ENCODE assay signal across 8 mouse cellular contexts in the genomic region with DNA sequence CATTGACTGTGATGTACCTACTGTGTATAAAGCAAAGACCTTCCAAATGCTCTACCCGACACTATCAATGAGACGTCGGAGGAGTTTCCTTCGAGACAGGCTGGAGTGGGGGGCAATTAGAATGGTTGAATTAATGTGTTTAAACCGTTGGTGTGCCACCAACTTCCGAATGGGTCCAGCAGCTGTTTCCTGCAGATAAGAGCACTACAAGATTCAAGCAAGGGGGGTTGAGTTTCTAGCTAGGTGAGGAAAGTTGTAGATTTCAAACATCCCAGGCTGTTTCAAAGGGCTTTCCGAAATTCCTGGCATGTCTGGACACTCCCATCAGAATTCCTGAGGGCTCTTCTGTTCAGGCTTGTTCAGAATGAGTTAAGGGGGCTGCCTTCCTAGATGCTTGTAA. TPM values are rescaled to one million over a fixed set of nuclear protein-coding genes. Genes with fewer than 3 reads are reported as not detected.
DNase-seq lines count a peak whose midpoint lies in the region; ATAC-seq and TF ChIP-seq lines count a peak whose summit lies in the region.

No protein-coding gene starts in this region.

- H3K4me2 ChIP-seq in heart, postnatal 0 days (ENCODE audit: low read depth, low read length) = 0 out of 2 replicates have a peak overlapping the region, but pooled peaks have one; percentile 10
- peak overlapping the region; percentile 4; the same call in 1 of the 2 replicates for H3K4me2 ChIP-seq in lung, embryonic 16.5 days (ENCODE audit: low read depth, low read length)

- peak overlapping the region; percentile 83 for H3K27ac ChIP-seq in brown adipose tissue, adult 24 weeks (replicated peaks; ENCODE audit: low read depth, low read length)
- peak overlapping the region; percentile 66 for H3K27ac ChIP-seq in heart, postnatal 0 days (ENCODE audit: low read depth)
- peak overlapping the region; percentile 68 for H3K27ac ChIP-seq in lung, embryonic 16.5 days (ENCODE audit: low read length)

- ATAC-seq in heart, postnatal 0 days (ENCODE audit: insufficient read depth, low read depth) = peak; percentile 31
- peak; percentile 75 for ATAC-seq in lung, embryonic 16.5 days (ENCODE audit: low read depth)

- H3K9ac ChIP-seq in heart, postnatal 0 days (replicated peaks; ENCODE audit: low read depth, low read length) = no peak overlapping the region
- no peak overlapping the region for H3K9ac ChIP-seq in lung, embryonic 16.5 days (ENCODE audit: low read length)

- no peaks in the 10 kb centered on the region for H3K9me3 ChIP-seq in heart, postnatal 0 days (replicated peaks; ENCODE audit: control insufficient read depth, low read length)
- no peaks in the 10 kb centered on the region for H3K9me3 ChIP-seq in lung, embryonic 16.5 days (ENCODE audit: control insufficient read depth, low read length)

- peaks cover 40% of the 10 kb centered on the region for H3K36me3 ChIP-seq in heart, postnatal 0 days (replicated peaks; ENCODE audit: control insufficient read depth, insufficient read depth, low read length)
- no peaks in the 10 kb centered on the region for H3K36me3 ChIP-seq in lung, embryonic 16.5 days (ENCODE audit: control insufficient read depth, insufficient read depth, low read length)

- no peak for TF ChIP-seq CTCF in heart, postnatal 0 days (IDR thresholded peaks at IDR 0.05; ENCODE audit: low read depth)

- peaks cover 27% of the 10 kb centered on the region; the same call in 1 of the 2 replicates for H3K4me1 ChIP-seq in brown adipose tissue, adult 24 weeks (ENCODE audit: control insufficient read depth, insufficient read depth, insufficient read length, low read length)
- H3K4me1 ChIP-seq in heart, postnatal 0 days (ENCODE audit: control insufficient read depth, insufficient read depth) = peaks cover 45% of the 10 kb centered on the region
- peaks cover 16% of the 10 kb centered on the region for H3K4me1 ChIP-seq in lung, embryonic 16.5 days (replicated peaks; ENCODE audit: control insufficient read depth, insufficient read depth, low read length)

- H3K27me3 ChIP-seq in heart, postnatal 0 days (ENCODE audit: control insufficient read depth, insufficient read depth, low read length) = no peaks in the 10 kb centered on the region
- no peaks in the 10 kb centered on the region for H3K27me3 ChIP-seq in lung, embryonic 16.5 days (ENCODE audit: control insufficient read depth, insufficient read depth, low read depth, low read length)

- TF ChIP-seq EP300 in heart, postnatal 0 days (IDR thresholded peaks at IDR 0.05; ENCODE audit: low read depth) = no peak

- DNase-seq in embryo, embryonic 10 days (ENCODE audit: low spot score) = peak; percentile 41
- no peak for DNase-seq in embryo, embryonic 10.5 days (ENCODE audit: low spot score)
- DNase-seq in heart, postnatal 0 days (ENCODE audit: low spot score) = no peak
- no peak for DNase-seq in right cerebral cortex, adult 2 months (ENCODE audit: low spot score in 2 of 2)
- no peak for DNase-seq in cerebellum, adult 11 months
- no peak for DNase-seq in layer of hippocampus, adult 8-10 months (ENCODE audit: low spot score in 2 of 2)

- WGBS in heart, postnatal 0 days = 14% methylated on average over 7 of the region's 7 CpGs
- 20% methylated on average over 7 of the region's 7 CpGs for WGBS in lung, embryonic 16.5 days

- H3K4me3 ChIP-seq in brown adipose tissue, adult 24 weeks (ENCODE audit: insufficient read depth, low read depth, low read length) = no peak overlapping the region
- H3K4me3 ChIP-seq in heart, postnatal 0 days (ENCODE audit: low read depth, low read length) = no peak overlapping the region
- H3K4me3 ChIP-seq in lung, embryonic 16.5 days (ENCODE audit: low read length) = no peak overlapping the region

RNA-seq across cellular contexts. Expression of a gene that starts 22.9 kb away (rescaled TPM):
- polyA plus RNA-seq in brown adipose tissue, adult 24 weeks (2012; ENCODE audit: insufficient read depth, insufficient read length, missing spikeins) = 6.2 and 7.6 TPM in 2 replicates
- total RNA-seq in heart, postnatal 0 days (2014; rRNA removed; ENCODE audit: low replicate concordance) = 110 and 114 TPM in 2 replicates
- polyA plus RNA-seq in heart, postnatal 0 days (2015; fragmentation: Nextera tagmentation; extraction: Ambion mirVana) = 45.7 and 51.9 TPM in 2 replicates
- 31.0 and 32.9 TPM in 2 replicates for polyA plus RNA-seq in lung, embryonic 16.5 days (2015; fragmentation: Nextera tagmentation; extraction: Ambion mirVana)
- 1 to 10 TPM; 4.7 to 7.8 (median 5.2) TPM for total RNA-seq in layer of hippocampus, adult 8-10 months (2022)

RNA-seq across cellular contexts. Expression of a gene that starts 54.6 kb away (rescaled TPM):
- 0.38 TPM in 1 of 2 replicates, not detected in the other for polyA plus RNA-seq in brown adipose tissue, adult 24 weeks (2012; ENCODE audit: insufficient read depth, insufficient read length, missing spikeins)
- total RNA-seq in heart, postnatal 0 days (2014; rRNA removed; ENCODE audit: low replicate concordance) = 7.9 and 15.1 TPM in 2 replicates
- 11.3 and 12.2 TPM in 2 replicates for polyA plus RNA-seq in heart, postnatal 0 days (2015; fragmentation: Nextera tagmentation; extraction: Ambion mirVana)
- polyA plus RNA-seq in lung, embryonic 16.5 days (2015; fragmentation: Nextera tagmentation; extraction: Ambion mirVana) = 4.9 and 5.2 TPM in 2 replicates
- total RNA-seq in layer of hippocampus, adult 8-10 months (2022) = 10 to 100 TPM; 17.0 to 25.2 (median 21.8) TPM
